Mouse (Mus musculus): ENCODE data around the gene Gdnf.

DNA sequence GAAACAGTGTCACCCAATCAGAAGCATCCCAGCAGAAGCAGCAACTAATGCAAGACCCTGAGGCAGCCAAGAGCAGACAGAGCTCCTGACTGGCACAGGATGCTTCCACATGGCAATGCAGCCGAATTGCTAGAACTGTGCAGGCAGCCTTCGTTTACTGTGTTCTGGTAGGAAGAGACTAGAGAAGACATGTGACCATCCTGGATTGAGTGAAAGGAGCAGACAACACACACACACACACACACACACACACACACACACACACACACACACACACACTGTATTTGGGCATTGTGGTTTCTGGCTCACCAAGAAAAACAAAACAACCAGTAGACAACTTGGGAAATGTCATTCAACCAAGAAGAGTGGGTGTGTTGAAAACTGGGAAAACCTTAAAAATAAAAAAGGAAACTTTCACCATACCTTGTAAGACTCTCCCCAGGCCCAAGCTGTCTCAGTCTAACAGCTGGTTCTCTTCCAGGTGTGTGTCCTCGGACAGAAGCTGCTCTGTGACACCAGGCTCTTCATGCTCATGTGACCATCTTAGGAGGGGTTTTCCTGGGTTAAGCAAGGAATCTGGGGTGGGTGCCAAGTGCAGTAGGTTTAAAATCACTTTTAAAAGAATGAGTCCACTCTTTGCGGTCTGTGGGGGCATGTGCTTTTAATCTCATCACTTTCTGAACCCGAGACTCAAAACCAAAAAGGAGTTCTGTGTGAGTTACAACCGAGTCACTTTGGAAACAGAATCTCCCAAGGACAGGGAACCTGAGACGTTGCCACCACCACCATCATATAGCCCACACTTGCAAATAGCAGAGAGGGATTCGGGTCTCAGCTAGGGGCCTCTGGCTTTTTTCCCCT lies 27.6 kb downstream of the Gdnf start:
- no peak for TF ChIP-seq CTCF (IDR thresholded peaks at IDR 0.05; ENCODE audit: low read depth, low read length)
- no peak for TF ChIP-seq TAL1 (conservative IDR thresholded peaks at IDR 0.05; ENCODE audit: low read depth, low read length)
